Mouse (Mus musculus): ENCODE results near the gene Pxt1.

The Pxt1 gene

DNA sequence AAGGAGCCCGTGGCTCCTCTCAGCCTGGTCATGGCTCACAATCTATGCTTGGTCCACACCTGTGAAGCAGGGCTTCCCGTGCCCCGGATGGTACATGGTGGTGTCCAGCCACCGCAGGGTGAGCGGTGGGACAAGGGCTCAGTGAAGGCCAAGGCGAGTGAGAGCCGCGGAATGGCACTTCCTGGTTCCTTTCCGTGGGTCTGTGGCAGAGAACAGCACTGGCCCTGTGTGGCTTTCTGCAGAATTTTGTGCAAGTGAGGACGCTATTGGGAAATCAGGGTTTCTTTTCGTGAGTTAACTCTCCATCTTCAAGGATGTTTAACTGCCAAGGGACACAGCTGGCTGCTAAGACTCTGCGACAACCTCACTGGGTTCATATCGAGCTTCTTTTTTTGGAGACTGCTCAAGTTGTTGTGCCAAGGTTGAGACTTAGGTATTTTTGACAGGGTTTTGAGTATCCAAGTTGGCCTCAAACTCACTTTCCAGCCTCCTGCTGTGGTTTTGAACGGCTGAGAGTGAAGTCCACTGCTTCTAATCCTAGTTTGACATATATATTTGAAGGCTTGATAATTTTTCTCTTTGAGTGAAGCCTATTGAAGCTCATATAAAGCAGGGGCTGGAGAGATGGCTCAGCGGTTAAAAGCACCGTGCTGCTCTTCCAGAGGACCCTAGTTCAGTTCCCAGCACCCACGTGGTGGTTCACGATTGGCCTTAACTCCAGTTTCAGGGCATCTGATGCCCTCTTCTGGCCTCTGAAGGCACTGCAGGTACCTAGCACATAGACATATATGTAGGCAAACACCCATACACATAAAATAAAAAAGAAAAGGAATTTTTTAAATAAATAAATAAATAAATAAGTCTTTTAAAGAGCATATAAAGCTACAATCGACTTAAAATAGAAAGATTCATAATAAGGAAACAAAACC is 3.6 kb upstream of the Pxt1 start:
- in situ Hi-C loops (cut with MboI, MseI): no loop called here

DNA sequence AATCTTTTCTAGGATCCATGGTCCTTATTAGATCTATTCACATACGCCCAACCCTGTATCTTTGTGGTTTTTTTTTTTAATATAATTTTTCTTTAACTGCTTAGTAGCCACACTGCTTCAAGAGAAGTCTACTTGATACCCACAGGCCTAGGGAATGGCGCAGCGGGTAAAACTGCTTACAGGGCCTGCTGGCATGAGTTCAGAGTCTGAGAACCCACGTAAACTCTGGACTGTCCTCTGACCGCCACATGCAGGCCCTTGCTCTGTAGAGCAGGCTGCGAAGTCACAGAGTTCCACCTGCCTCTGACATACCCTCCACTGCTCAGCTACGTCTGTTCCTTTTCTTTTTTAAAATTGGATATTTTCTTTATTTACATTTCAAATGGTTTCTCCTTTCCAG is 841 bp upstream of the Pxt1 start:
- in situ Hi-C loops (cut with MboI, MseI): no loop called here

GRCm38 (mm10) chr17:28942101-28942500 is 1.5 kb downstream of the Pxt1 start:
- in situ Hi-C loops (cut with MboI, MseI): no loop called here

DNA sequence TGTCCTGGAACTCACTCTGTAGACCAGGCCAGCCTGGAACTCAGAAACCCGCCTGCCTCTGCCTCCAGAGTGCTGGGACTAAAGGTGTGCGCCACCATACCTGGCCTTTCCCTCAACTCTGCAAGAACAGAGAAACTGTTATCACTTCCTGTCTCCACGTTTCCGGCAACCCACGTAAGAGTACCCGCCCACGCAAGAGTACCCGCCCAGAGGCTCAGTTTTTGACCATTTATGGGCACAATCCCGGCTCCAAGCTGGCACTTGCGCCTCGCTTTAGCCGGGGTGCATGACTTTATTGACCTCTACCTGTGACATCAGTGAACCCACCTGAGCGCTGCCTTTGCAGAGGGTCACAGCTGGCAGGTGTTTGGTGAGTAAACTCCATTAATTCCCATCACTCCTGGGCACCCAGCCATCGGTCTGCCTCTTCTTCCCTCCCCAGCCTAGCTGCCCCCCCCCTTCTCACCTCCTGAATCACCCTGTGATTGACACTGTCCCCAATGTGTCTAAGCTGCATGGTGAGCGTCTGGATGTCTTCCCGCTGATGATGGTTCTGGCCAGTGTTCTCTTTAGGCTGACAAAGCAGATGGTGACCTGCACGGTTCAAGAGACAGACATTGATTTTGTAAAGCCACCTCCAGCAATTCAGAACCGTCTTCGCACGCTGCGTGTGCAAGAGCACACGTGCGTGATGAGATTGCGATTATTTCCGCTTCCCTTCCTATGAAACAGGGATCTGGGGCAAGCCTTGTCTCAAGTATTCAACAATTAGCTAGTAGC is 2.7 kb downstream of the Pxt1 start:
- in situ Hi-C loops (cut with MboI, MseI): no loop called here

DNA sequence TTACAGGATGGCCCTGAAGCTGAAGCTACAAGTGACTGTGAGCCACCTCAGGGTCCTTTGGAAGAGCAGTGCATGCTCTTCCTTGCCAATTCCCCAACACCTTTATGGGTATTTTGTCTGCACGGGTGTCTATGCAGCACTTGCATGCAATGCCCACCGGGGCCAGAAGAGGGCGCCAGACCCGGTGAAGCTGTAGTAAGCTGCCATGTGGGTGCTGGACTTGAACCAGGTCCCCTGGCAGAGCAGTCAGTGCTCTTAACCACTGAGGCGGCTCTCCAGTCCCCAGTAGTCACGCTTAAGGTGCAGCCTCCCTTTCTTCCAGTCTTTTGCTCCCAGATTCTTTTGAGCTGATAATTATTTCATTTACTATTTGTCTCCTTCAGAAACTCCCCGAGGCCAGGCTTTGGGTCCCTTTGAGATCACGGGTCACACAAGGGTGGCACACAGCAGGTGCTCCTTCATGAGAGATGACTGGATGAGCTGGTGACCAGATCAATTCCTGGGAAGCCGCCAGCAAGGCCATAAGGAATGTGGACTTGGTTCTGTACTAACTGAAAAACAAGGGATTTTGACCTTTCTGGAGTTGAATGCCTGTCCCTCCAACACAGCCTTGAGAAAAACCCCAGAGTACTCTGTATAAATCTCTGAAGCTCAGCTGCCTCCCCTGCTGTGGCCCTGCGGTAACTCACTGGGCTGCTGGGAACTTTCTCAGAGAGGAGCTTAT is 6.9 kb downstream of the Pxt1 start:
- in situ Hi-C loops (cut with MboI, MseI): no loop called here

- in situ Hi-C loops (cut with MboI, MseI): no loop called here
These were observed 7.5 kb downstream of the Pxt1 start for GRCm38 (mm10) chr17:28936133-28936532.

DNA sequence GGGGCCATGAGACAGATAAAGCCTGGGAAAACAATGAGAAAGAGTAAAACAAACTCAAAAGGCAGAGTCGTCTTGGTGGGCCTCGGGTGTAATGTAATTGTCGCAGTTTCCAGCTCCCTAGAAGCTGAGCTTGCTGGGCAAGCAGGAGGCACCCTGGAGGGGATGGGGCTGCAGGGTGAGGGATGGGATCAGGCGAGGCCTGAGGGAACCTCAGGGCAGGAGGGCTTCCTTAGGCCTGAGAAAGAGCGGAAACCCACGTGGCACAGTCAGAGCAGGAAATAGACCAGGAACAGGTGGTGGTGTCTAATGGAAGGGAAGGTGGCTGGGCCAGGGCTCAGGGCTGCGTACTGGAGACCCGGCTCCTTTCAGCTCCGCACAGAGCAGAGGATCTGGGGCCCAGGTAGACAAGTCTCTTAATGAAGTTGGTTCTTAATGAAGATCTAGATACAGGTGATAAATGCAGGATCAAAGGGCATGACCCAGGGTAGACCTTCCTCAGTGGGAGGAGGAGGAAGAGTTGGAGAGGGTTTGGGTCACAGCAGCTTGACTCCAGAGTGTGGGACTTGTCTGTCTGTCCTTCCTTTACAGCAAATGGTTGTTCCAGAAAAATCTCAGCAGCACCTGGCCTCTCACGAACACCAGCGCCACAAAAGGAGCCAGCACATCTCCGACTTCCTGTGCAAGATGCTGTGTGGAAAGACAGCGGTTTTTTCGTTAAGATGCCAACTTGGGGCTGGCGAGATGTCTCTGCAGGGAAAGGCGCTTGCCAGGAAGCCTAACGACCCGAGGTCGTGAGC is 9.3 kb downstream of the Pxt1 start:
- in situ Hi-C loops (cut with MboI, MseI): no loop called here

DNA sequence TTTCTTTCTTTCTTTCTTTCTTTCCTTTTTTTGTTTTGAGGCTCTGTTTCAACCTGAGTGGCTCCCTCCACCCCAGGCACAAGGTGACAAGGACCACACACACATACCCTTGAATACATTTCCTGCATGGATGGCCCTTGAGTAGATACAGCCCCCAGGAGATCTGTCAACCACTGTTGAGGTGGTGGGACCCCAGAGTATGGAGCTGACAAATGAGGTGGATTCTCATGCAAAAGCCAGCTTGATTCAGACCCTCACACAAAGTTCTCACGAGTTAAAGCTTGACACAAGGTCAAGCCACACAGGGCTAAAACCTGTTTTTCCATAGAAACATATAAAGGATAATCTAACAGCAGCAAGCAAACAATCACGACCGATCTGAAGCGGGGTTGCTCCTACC is 11.4 kb downstream of the Pxt1 start:
- in situ Hi-C loops (cut with MboI, MseI): no loop called here

DNA sequence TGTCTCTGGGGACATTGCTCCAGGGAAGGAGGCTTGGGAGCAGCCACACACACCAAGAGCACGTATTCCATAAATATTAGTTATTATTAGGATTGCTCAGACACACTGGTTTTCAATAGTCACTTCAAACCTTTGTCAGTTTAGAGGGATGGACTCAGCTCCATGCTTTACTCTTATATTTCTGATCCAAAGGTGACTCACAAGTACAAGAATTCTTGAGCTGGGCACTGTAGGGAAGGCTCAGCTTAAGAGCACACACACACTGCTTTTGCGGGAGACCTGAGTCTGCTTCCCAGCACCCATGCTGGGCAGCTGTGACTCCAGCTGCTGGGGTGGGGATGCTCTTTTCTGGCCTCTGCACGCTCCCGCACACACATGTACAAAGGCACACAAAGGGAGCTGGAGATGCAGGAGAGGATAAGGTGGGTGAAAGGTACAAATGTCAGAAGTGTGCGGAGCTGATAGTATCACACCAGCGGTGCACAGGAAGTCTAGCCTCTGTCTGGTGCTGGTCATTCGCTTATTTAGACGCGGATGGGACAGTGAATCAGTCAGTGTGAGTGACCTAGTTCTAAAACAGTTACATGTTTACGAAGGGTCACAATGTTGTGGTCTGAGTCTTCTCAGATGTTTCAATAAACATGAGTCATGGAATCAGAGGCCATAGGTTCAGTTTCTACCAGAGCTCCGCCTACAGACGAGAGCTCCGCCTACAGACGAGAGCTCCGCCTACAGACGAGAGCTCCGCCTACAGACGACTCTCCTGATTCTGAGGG is 12.0 kb downstream of the Pxt1 start:
- in situ Hi-C loops (cut with MboI, MseI): no loop called here

DNA sequence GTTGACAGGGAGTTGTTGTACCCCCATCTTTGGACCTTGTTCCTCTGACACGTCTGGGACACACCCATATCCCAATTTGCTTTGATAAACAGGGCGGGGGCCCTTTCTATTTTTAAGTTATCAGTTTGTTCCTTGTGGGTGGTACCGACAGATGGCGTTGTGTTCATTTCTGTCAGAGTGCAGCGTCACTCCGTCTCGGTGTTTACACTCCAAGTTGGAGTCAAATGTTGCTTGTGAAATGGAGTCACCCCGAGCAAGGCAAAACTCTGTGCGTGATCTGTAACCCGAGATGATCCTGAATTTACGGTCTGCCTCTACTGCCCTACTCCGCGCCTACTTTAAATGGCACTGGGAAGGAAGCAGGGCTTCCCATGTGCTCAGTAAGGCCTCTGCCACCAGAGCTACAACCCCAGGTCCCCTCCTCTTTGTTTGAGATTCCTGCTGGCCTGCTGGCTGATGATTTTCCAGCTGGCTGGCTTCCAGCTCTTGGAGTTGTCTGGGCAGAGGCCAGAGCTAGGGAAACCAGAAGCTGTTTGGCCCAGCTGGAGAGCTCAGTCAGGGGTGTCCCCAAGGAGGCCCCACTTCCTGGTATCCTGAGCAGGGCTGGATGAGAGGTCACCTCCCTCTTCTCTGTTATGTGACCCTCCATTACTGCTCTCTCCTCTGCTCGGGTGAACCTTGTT is 13.1 kb downstream of the Pxt1 start:
- in situ Hi-C loops (cut with MboI, MseI): no loop called here

DNA sequence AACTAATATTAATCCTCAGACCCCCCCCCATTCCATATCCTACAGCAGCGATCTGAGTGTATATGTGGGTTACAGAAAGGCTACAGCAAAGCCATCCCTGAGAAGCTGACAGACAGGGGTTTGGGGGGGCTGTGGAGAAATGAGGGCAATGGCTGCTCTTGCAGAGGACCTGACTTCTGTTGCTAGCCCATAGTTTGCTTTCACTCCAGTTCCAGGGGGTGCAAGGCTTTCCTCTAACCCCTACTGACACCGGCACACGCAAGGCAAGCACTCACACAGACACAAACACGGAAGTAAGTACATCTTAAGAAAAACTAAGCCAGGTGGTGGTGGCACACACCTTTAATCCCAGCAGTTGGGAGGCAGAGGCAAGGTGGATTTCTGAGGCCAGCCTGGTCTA is 14.3 kb downstream of the Pxt1 start:
- in situ Hi-C loops (cut with MboI, MseI): no loop called here

DNA sequence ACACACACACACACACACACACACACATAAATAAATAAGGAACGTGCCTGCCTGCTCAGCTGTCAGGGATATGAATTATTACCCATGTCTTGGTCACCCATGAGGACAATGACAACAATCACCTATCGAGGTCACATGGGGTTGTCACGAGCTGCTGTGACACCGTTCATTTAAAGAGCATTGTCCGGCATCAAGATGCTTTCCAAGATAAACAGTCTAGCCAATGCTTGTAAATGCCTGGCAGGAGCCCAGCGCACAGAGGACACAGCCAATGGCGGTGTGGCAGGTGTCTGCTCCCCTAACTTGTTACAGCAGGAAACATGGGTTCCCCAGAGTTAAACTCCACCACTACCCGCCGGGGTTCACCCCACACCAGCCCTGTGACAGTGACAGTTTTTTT is 15.6 kb downstream of the Pxt1 start:
- in situ Hi-C loops (cut with MboI, MseI): no loop called here

DNA sequence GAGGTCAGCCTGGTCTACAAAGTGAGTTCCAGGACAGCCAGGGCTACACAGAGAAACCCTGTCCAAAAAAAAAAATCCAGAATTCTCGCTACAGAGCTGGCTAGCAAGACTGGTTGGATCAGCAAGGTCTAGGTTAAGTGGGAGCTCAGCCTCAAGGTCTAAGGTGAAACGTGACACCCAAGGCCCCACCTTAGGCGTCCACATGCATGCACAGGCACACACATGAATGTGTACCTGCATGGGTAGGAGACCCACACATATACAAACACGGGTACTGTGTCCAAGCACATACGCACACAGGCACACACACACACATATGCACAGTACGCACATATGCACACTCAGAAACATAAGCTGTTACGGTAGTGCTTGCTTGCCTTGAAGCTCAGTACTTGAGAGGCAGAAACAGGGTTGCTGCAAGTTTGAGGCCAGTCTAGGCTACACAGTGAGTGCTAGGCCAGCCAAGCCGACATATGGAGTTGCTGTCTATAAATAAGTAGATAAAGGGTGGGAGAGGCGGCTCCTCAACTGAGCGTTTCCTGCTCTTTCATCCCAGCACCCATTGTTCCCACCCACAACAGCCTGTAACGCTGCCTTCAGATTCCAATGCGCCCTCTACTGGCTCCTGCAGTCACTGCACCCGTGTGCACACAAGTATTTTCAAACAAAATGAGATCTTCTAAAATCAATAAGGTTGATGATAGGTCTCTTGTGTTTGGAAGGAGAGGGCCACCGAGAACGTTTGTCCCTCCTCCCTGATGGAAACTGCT is 16.6 kb downstream of the Pxt1 start:
- in situ Hi-C loops (cut with MboI, MseI): no loop called here

DNA sequence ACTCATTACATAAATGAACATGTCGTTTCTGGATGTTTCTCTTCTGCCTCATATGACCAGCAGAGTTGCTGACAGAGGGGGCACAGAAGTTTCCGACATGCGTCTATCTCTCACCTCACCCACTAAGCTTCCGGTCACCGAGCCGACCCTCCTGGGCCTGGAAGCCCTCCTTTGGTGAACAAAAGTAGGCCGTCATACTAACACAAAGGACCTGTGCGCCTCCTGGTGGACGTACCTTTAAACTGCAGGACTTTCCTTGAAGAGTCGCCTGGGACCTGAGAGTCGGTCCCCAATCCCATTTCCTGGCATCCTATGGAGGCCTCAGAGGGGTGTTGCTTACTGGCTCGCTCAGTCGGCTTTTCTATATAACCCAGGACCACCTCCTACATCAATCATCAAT is 17.3 kb downstream of the Pxt1 start:
- in situ Hi-C loops (cut with MboI, MseI): no loop called here

DNA sequence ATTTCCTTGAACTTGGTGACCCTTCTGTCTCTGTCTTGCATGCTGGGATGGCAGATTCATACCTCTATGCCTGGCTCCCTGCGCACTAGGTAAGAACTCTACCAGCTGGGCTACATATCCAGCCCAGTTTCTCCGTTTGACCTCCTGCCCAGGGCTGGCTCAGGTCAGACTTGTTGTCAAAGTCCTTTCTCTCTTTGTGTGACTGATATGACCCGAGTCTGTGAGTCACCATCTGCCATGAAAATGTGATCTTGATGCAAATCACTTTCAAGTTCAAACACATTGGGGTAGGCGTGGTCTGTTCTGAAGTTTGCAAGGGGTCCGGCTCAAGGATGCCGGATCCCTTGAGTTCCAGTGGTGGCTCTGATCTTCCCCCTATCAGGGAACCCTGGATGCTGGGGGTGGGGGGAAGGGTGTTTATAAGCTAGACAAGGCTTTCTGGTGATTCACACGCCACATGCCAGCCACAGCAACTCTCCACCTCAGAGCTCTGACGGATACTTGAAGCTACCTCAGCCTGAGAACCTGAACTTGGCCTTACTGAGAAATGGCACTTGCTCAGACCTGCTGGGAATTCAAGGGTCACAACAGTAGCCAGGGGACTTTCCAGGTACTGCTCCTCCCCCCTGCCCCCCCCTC is 18.6 kb downstream of the Pxt1 start:
- in situ Hi-C loops (cut with MboI, MseI): no loop called here

DNA sequence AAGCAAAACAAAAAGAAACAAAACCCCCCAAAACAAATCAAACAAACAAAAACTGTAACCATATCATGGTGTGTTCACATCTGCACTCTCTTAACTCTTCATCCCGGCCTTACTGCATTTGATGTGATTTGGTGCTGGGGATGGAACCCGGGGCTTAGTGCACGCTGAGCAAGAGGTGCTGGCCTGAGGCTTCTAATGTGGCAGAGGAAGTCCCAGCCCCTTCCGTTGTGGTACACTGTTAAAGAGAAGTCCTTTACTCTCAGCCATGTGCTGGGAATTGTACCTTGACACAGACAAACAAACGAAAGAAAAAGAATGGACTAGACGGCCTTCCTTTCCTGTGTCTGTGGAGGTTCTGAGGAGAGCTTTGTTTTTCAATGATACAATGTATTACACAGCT is 21.5 kb downstream of the Pxt1 start:
- in situ Hi-C loops (cut with MboI, MseI): no loop called here

DNA sequence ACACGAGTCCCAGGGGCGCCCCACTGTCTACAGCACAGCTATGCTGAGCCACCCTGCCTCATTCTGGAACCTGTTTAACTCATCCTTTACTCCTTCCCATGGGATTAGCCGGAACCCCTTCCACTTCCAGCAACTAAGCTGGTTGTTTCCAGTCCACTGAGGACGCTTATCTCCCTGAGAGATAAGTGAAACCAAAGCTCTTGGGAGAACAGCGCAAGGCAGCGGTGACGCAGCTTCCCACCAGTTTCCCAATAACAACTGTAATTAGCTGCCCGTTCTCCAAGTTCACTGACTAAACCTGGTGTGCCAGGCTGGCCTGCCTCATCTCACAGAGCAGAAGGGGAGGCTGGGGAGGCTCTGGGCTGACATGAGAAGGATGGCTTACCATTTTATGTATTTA is 22.6 kb downstream of the Pxt1 start:
- in situ Hi-C loops (cut with MboI, MseI): no loop called here

DNA sequence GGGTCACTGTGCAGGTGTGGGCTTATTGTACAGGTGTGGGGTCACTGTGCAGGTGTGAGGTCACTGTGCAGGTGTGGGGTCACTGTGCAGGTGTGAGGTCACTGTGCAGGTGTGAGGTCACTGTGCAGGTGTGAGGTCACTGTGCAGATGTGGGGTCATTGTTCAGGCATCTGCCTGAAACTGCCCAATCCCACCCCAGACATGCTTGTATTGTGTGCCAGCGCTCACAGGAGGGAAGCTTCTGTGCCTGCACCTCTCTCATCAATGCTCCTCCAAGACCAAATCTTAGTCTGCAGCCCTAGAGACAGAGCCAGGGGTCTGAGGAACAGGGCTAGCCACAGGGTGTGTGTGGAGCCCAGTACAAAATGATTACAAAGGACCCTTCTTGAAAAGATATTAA is 27.1 kb downstream of the Pxt1 start:
- in situ Hi-C loops (cut with MboI, MseI): no loop called here

Data from T-helper 2 cell (primary cell).